Mouse (Mus musculus) kidney, embryonic 16.5 days (tissue): Measurements from ENCODE around the gene Gpr137. TPM values are rescaled to one million over a fixed set of nuclear protein-coding genes. Genes with fewer than 3 reads are reported as not detected.

Source experiments
- ATAC-seq: fragments of 200-750 bp; cut with Nextera tagmentation; 2 replicates; pipeline ENCODE4 v1.8.0; 2017; ENCODE audit warnings: moderate TSS enrichment; ENCODE audit not compliant: low FRiP score, low TSS enrichment
- H3K27ac ChIP-seq: fragments of 300-500 bp; sonication (generic); 2 replicates; pipeline ENCODE4 v1.5.1; 2014; ENCODE audit warnings: low read length
- H3K27me3 ChIP-seq: fragments of 300-500 bp; sonication (generic); 2 replicates; pipeline ENCODE4 v1.6.1; 2014; ENCODE audit warnings: low read length, control low read depth, mixed read lengths; ENCODE audit not compliant: insufficient read depth
- H3K36me3 ChIP-seq: fragments of 300-500 bp; sonication (generic); 2 replicates; pipeline ENCODE4 v1.6.1; 2014; ENCODE audit warnings: low read length, control low read depth, mixed read lengths; ENCODE audit not compliant: insufficient read depth
- H3K4me1 ChIP-seq: fragments of 300-500 bp; sonication (generic); 2 replicates; pipeline ENCODE4 v1.6.1; 2014; ENCODE audit warnings: low read length, control low read depth, mixed read lengths; ENCODE audit not compliant: insufficient read depth
- H3K4me2 ChIP-seq: fragments of 300-500 bp; sonication (generic); replicated peaks from 2 replicates; pipeline ENCODE4 v1.6.1; 2014; ENCODE audit warnings: low read depth, low read length
- H3K4me3 ChIP-seq: fragments of 300-500 bp; sonication (generic); 2 replicates; pipeline ENCODE4 v1.5.1; 2014; ENCODE audit warnings: mild to moderate bottlenecking, low read length
- H3K9ac ChIP-seq: fragments of 300-500 bp; sonication (generic); replicated peaks from 2 replicates; pipeline ENCODE4 v1.6.1; 2014; ENCODE audit warnings: low read length
- H3K9me3 ChIP-seq: fragments of 300-500 bp; sonication (generic); 2 replicates; pipeline ENCODE4 v1.6.1; 2016; ENCODE audit warnings: low read length, control low read depth
- WGBS: fragments of 180-500 bp; shearing (Covaris S2); extraction: QIAGEN DNeasy Blood & Tissue Kit; methylation state at CpG from one replicate; pipeline ENCODE4 v1.1.7; 2014; 5-methylcytosine and 5-hydroxymethylcytosine counted together
- polyA plus RNA-seq: library from polyadenylated mRNA; unstranded; fragments of >200 nt; fragmentation: Nextera tagmentation; extraction: Ambion mirVana; gene quantifications from 2 replicates; pipeline ENCODE4 v1.2.1, GENCODE M21; 2015

The Gpr137 gene
- polyA plus RNA-seq, 1 experiment from 2014 or later: 30.4 TPM

GRCm38 (mm10) chr19:6981465-6981864, 39.2 kb upstream of the Gpr137 start:
- H3K4me1 ChIP-seq: peaks cover 43% of the 10 kb centered on the region
- H3K36me3 ChIP-seq: peaks cover 34% of the 10 kb centered on the region
- no peaks in the 10 kb centered on the region for H3K27me3 ChIP-seq
- 0 out of 2 replicates have a peak overlapping the region, but pooled peaks have one; percentile 13 for H3K9ac ChIP-seq
- ATAC-seq: no peak
- H3K4me2 ChIP-seq: peak overlapping the region; percentile 84; the same call in 1 of the 2 replicates
- 97% methylated on average over 4 of the region's 4 CpGs for WGBS
- H3K27ac ChIP-seq: peak overlapping the region; percentile 95; the same call in 1 of the 2 replicates
- H3K9me3 ChIP-seq: no peaks in the 10 kb centered on the region
- peak overlapping the region; percentile 72 for H3K4me3 ChIP-seq

GRCm38 (mm10) chr19:6980381-6981093, 38.3 kb upstream of the Gpr137 start, which contains the start of gene Fkbp2:
Fkbp2 (minus strand) TSS chr19:6980501.
- peaks cover 41% of the 10 kb centered on the region for H3K4me1 ChIP-seq
- peaks cover 34% of the 10 kb centered on the region for H3K36me3 ChIP-seq
- peak within 1 kb of the TSS; percentile 84 for H3K4me2 ChIP-seq
- ATAC-seq: peak; percentile 90
- peak within 1 kb of the TSS; percentile 72 for H3K4me3 ChIP-seq
- peak within 1 kb of the TSS; percentile 95 for H3K27ac ChIP-seq
- H3K9ac ChIP-seq: peak within 1 kb of the TSS; percentile 88
- H3K27me3 ChIP-seq: no peaks in the 10 kb centered on the region
- WGBS: 2% methylated on average over 38 of the region's 38 CpGs
- no peaks in the 10 kb centered on the region for H3K9me3 ChIP-seq

GRCm38 (mm10) chr19:6979486-6980380, 37.5 kb upstream of the Gpr137 start:
- peak; percentile 93 for ATAC-seq
- no peaks in the 10 kb centered on the region for H3K27me3 ChIP-seq
- H3K9ac ChIP-seq: peak overlapping the region; percentile 88
- peak overlapping the region; percentile 95 for H3K27ac ChIP-seq
- peaks cover 41% of the 10 kb centered on the region for H3K4me1 ChIP-seq
- H3K9me3 ChIP-seq: no peaks in the 10 kb centered on the region
- under 1% methylated on average over 57 of the region's 59 CpGs for WGBS
- peak overlapping the region; percentile 72 for H3K4me3 ChIP-seq
- H3K36me3 ChIP-seq: peaks cover 26% of the 10 kb centered on the region
- peak overlapping the region; percentile 84 for H3K4me2 ChIP-seq

GRCm38 (mm10) chr19:6979001-6979479, 36.8 kb upstream of the Gpr137 start:
- Histone ChIP-seq H3K9me3 (no peaks in the 10 kb centered on the region), H3K27ac (peak overlapping the region; percentile 85), H3K27me3 (no peaks in the 10 kb centered on the region), H3K9ac (peak overlapping the region; percentile 74), H3K4me1 (peaks cover 41% of the 10 kb centered on the region), H3K4me2 (peak overlapping the region; percentile 84), H3K36me3 (peaks cover 22% of the 10 kb centered on the region), H3K4me3 (peak overlapping the region; percentile 72)
- ATAC-seq: no peak
- 6% methylated on average over 10 of the region's 11 CpGs for WGBS

- Histone ChIP-seq H3K27me3 (no peaks in the 10 kb centered on the region), H3K27ac (peak overlapping the region; percentile 85), H3K9me3 (no peaks in the 10 kb centered on the region), H3K4me2 (peak overlapping the region; percentile 84), H3K4me3 (peak overlapping the region; percentile 72), H3K4me1 (peaks cover 46% of the 10 kb centered on the region), H3K36me3 (peaks cover 20% of the 10 kb centered on the region), H3K9ac (peak overlapping the region; percentile 74)
- no peak for ATAC-seq
- 40% methylated on average over 3 of the region's 3 CpGs for WGBS
Observed at GRCm38 (mm10) chr19:6978639-6978974, 36.3 kb upstream of the Gpr137 start.

DNA sequence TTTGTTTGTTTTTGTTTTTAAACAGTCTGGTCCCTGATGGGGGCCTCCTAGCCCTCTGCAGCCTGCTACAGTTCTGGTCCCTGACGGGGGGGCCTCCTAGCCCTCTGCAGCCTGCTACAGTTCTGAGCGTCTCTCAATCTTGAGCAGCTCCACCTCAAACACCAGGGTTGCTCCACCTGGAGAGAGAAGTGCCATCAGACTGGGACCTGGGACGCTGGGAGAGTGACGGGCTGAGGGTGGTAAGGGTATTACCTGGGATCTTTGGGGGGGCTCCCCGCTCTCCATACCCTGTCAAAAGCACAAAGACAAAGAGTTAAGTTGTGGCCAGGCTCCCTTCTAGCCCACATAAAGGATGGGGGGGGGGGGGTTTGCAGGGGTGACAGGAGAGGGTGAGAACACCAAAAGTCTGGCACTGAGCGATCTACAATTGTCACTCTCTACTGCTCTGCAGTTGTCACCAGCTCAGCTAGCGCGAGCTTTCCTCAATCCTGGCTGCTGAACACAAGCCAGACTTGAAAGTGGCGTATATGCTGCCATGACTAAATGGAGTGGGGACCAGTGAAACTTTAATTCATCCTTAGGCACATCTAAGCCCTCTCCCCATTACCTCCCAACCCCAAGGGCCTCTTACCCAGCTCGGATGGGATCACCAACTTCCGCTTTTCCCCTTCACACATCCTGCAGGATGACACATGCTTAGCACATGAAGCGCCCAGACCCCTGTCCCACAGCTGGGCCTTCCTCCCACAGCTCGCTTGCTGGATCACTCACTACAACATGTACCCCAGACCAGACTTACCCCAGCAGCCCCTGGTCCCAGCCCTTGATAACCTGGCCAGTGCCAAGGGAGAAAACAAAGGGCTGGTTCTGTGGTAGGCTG, 35.7 kb upstream of the Gpr137 start:
- Histone ChIP-seq H3K9me3 (no peaks in the 10 kb centered on the region), H3K4me2 (peak overlapping the region; percentile 84; the same call in 1 of the 2 replicates), H3K27me3 (no peaks in the 10 kb centered on the region), H3K27ac (no peak overlapping the region), H3K9ac (0 out of 2 replicates have a peak overlapping the region, but pooled peaks have one; percentile 13), H3K36me3 (peaks cover 20% of the 10 kb centered on the region), H3K4me1 (peaks cover 46% of the 10 kb centered on the region), H3K4me3 (no peak overlapping the region; the same call in 1 of the 2 replicates)
- 81% methylated on average over 13 of the region's 13 CpGs for WGBS
- no peak for ATAC-seq

- H3K27me3 ChIP-seq: no peaks in the 10 kb centered on the region
- H3K4me1 ChIP-seq: peaks cover 54% of the 10 kb centered on the region
- WGBS: 0% methylated on average over 16 of the region's 16 CpGs
- H3K9ac ChIP-seq: peak within 1 kb of the TSS; percentile 85
- ATAC-seq: no peak
- H3K9me3 ChIP-seq: no peaks in the 10 kb centered on the region
- H3K4me2 ChIP-seq: peak within 1 kb of the TSS; percentile 90
- H3K4me3 ChIP-seq: peak within 1 kb of the TSS; percentile 81
- peak within 1 kb of the TSS; percentile 90 for H3K27ac ChIP-seq
- peaks cover 12% of the 10 kb centered on the region; the same call in 1 of the 2 replicates for H3K36me3 ChIP-seq
Observed at GRCm38 (mm10) chr19:6975537-6976521, 33.5 kb upstream of the Gpr137 start, which contains the start of gene Plcb3. Plcb3 (minus strand) TSS chr19:6976470.
